Mouse (Mus musculus): ENCODE results near the gene Zfp341.

Gene Zfp341

GRCm38 (mm10) chr2:154586405-154586804 is 26.7 kb upstream of the Zfp341 start:
- DNase-seq (ENCODE audit: low spot score in 2 of 2), result no peak

- DNase-seq (ENCODE audit: low spot score in 2 of 2), result no peak
These were observed 24.0 kb upstream of the Zfp341 start for GRCm38 (mm10) chr2:154589051-154589450.

- no peak for DNase-seq (ENCODE audit: low spot score in 2 of 2)
These were observed 21.9 kb upstream of the Zfp341 start for GRCm38 (mm10) chr2:154591239-154591638.

GRCm38 (mm10) chr2:154593025-154593424 is 20.1 kb upstream of the Zfp341 start:
- DNase-seq (ENCODE audit: low spot score in 2 of 2), result no peak

- DNase-seq (ENCODE audit: low spot score in 2 of 2), result peak in 1 of 2 experiments; percentile 33
These were observed 17.3 kb upstream of the Zfp341 start for GRCm38 (mm10) chr2:154595775-154596174.

GRCm38 (mm10) chr2:154597399-154597798 is 15.7 kb upstream of the Zfp341 start:
- DNase-seq (ENCODE audit: low spot score in 2 of 2), result no peak

GRCm38 (mm10) chr2:154600586-154600985 is 12.5 kb upstream of the Zfp341 start:
- DNase-seq (ENCODE audit: low spot score in 2 of 2), result no peak

GRCm38 (mm10) chr2:154601324-154601723 is 11.8 kb upstream of the Zfp341 start:
- DNase-seq (ENCODE audit: low spot score in 2 of 2), result no peak

- no peak for DNase-seq (ENCODE audit: low spot score in 2 of 2)
These were observed 10.0 kb upstream of the Zfp341 start for GRCm38 (mm10) chr2:154603007-154603637.

- DNase-seq (ENCODE audit: low spot score in 2 of 2), result peak; percentile 100
These were observed 9.4 kb upstream of the Zfp341 start, which contains the start of gene Pxmp4 for GRCm38 (mm10) chr2:154603638-154604153. TSS of gene Pxmp4 (minus strand) at chr2:154603708.

GRCm38 (mm10) chr2:154604156-154604555 is 8.9 kb upstream of the Zfp341 start:
- no peak for DNase-seq (ENCODE audit: low spot score in 2 of 2)

GRCm38 (mm10) chr2:154606965-154607364 is 6.1 kb upstream of the Zfp341 start:
- DNase-seq (ENCODE audit: low spot score in 2 of 2), result no peak

GRCm38 (mm10) chr2:154609050-154609767 is 3.9 kb upstream of the Zfp341 start:
- DNase-seq (ENCODE audit: low spot score in 2 of 2), result no peak

- peak in 1 of 2 experiments; percentile 37 for DNase-seq (ENCODE audit: low spot score in 2 of 2)
These were observed 1.9 kb downstream of the Zfp341 start for GRCm38 (mm10) chr2:154614841-154615576.

GRCm38 (mm10) chr2:154615674-154616073 is 2.6 kb downstream of the Zfp341 start:
- DNase-seq (ENCODE audit: low spot score in 2 of 2), result no peak

- no peak for DNase-seq (ENCODE audit: low spot score in 2 of 2)
These were observed 4.0 kb downstream of the Zfp341 start for GRCm38 (mm10) chr2:154617061-154617460.

- DNase-seq (ENCODE audit: low spot score in 2 of 2), result no peak
These were observed 8.6 kb downstream of the Zfp341 start for GRCm38 (mm10) chr2:154621684-154622083.

GRCm38 (mm10) chr2:154624137-154624536 is 11.0 kb downstream of the Zfp341 start:
- no peak for DNase-seq (ENCODE audit: low spot score in 2 of 2)

- no peak for DNase-seq (ENCODE audit: low spot score in 2 of 2)
These were observed 17.4 kb downstream of the Zfp341 start for GRCm38 (mm10) chr2:154630531-154630930.

- DNase-seq (ENCODE audit: low spot score in 2 of 2), result no peak
These were observed 19.2 kb downstream of the Zfp341 start for GRCm38 (mm10) chr2:154632203-154632780.

GRCm38 (mm10) chr2:154633039-154633742 is 20.1 kb downstream of the Zfp341 start:
- DNase-seq (ENCODE audit: low spot score in 2 of 2), result no peak
